17 mouse cellular contexts compared by ENCODE assay signal in genomic region chr6:50008869-50009268, GRCm38 (mm10).
DNase-seq lines count a peak whose midpoint lies in the region; ATAC-seq and TF ChIP-seq lines count a peak whose summit lies in the region.
"Had no signal": no experiment of that assay in that cellular context is flagged by ENCODE, and none has a peak within 500 bp of the region (broad histone marks: within the 10 kb centered on the region; RNA-seq: fewer than 3 reads in every experiment).

No protein-coding gene starts in this region.

- no peak overlapping the region for H3K9ac ChIP-seq in heart, embryonic 14.5 days (ENCODE audit: low read length)
- no peak overlapping the region for H3K9ac ChIP-seq in kidney, postnatal 0 days (ENCODE audit: low read depth, low read length)
- H3K9ac ChIP-seq in forebrain, embryonic 13.5 days = no peak overlapping the region
- H3K9ac ChIP-seq: forebrain, postnatal 0 days; liver, postnatal 0 days; midbrain, embryonic 12.5 days; neural tube, embryonic 15.5 days had no signal

- H3K27ac ChIP-seq in heart, embryonic 14.5 days (replicated peaks in 1 of 2; ENCODE audit: control insufficient read depth in 1 of 2, insufficient read depth in 1 of 2, low read depth in 2 of 2, low read length in 2 of 2) = peak overlapping the region; percentile 41 to 49; a peak in 3 of 4 replicates
- H3K27ac ChIP-seq in kidney, postnatal 0 days = peak overlapping the region; percentile 43
- no peak overlapping the region for H3K27ac ChIP-seq in forebrain, embryonic 13.5 days
- H3K27ac ChIP-seq: midbrain, embryonic 12.5 days; neural tube, embryonic 15.5 days; stomach, postnatal 0 days had no signal

- H3K36me3 ChIP-seq in heart, embryonic 14.5 days (ENCODE audit: control insufficient read depth, insufficient read depth, low read length) = no peaks in the 10 kb centered on the region
- H3K36me3 ChIP-seq in kidney, postnatal 0 days (ENCODE audit: insufficient read depth, low read length) = no peaks in the 10 kb centered on the region
- no peaks in the 10 kb centered on the region for H3K36me3 ChIP-seq in forebrain, embryonic 13.5 days (ENCODE audit: poor library complexity, severe bottlenecking)
- H3K36me3 ChIP-seq: midbrain, embryonic 12.5 days; neural tube, embryonic 15.5 days had no signal

- WGBS in heart, embryonic 14.5 days = 14% methylated on average over 3 of the region's 3 CpGs
- WGBS in kidney, postnatal 0 days = 24% methylated on average over 3 of the region's 3 CpGs
- 54% methylated on average over 3 of the region's 3 CpGs for WGBS in forebrain, embryonic 13.5 days

- no peaks in the 10 kb centered on the region for H3K9me3 ChIP-seq in heart, embryonic 14.5 days (ENCODE audit: control insufficient read depth, low read length)
- H3K9me3 ChIP-seq in kidney, postnatal 0 days (replicated peaks; ENCODE audit: low read length) = no peaks in the 10 kb centered on the region
- H3K9me3 ChIP-seq in forebrain, embryonic 13.5 days (replicated peaks) = no peaks in the 10 kb centered on the region
- H3K9me3 ChIP-seq: midbrain, embryonic 12.5 days; neural tube, embryonic 15.5 days had no signal

- H3K4me1 ChIP-seq in heart, embryonic 14.5 days (ENCODE audit: control insufficient read depth in 2 of 2, insufficient read depth in 2 of 2, low read length in 2 of 2) = peaks cover 10 to 11% of the 10 kb centered on the region in 2 experiments
- 0 out of 2 replicates have a peak, but pooled peaks cover 6% of the 10 kb centered on the region for H3K4me1 ChIP-seq in kidney, postnatal 0 days (replicated peaks; ENCODE audit: insufficient read depth, low read length)
- 0 out of 2 replicates have a peak, but pooled peaks cover 5% of the 10 kb centered on the region for H3K4me1 ChIP-seq in forebrain, embryonic 13.5 days
- H3K4me1 ChIP-seq: midbrain, embryonic 12.5 days had no signal

- TF ChIP-seq CTCF in kidney, postnatal 0 days (IDR thresholded peaks at IDR 0.05; ENCODE audit: low read depth) = no peak

- no peaks in the 10 kb centered on the region for H3K27me3 ChIP-seq in heart, embryonic 14.5 days (ENCODE audit: control insufficient read depth, insufficient read depth, low read length)
- H3K27me3 ChIP-seq in kidney, postnatal 0 days (ENCODE audit: insufficient read depth, low read length) = no peaks in the 10 kb centered on the region
- H3K27me3 ChIP-seq in forebrain, embryonic 13.5 days = no peaks in the 10 kb centered on the region
- H3K27me3 ChIP-seq: midbrain, embryonic 12.5 days; neural tube, embryonic 15.5 days had no signal

- H3K4me2 ChIP-seq in heart, embryonic 14.5 days (ENCODE audit: low read length) = no peak overlapping the region
- no peak overlapping the region for H3K4me2 ChIP-seq in kidney, postnatal 0 days (ENCODE audit: low read length)
- no peak overlapping the region for H3K4me2 ChIP-seq in forebrain, embryonic 13.5 days
- H3K4me2 ChIP-seq: midbrain, embryonic 12.5 days; neural tube, embryonic 15.5 days had no signal

- no peak overlapping the region for H3K4me3 ChIP-seq in heart, embryonic 14.5 days (ENCODE audit: control insufficient read depth in 1 of 2, insufficient read depth in 1 of 2, low read depth in 1 of 2, low read length in 2 of 2)
- H3K4me3 ChIP-seq in kidney, postnatal 0 days (replicated peaks; ENCODE audit: low read depth, low read length) = no peak overlapping the region
- no peak overlapping the region for H3K4me3 ChIP-seq in forebrain, embryonic 13.5 days
- H3K4me3 ChIP-seq: midbrain, embryonic 12.5 days; neural tube, embryonic 15.5 days had no signal

- intact Hi-C loops in heart, postnatal 14 days (cut with DNase I) = loop anchor here (5.0 kb wide), 1 partner anchor 98 kb away; no protein-coding TSS in a partner anchor

- DNase-seq in heart, postnatal 14 days = no peak
- DNase-seq in kidney, postnatal 0 days (ENCODE audit: low spot score) = no peak
- no peak for DNase-seq in kidney, postnatal 36 days
- DNase-seq in A20 (ENCODE audit: low read depth, low spot score) = peak; percentile 8
- DNase-seq in right cerebral cortex, postnatal 25 days = no peak
- DNase-seq: cerebellum, adult 11-12 months; cerebellum, postnatal 36 days; gastrocnemius, postnatal 10 days; liver, postnatal 0 days; retina, postnatal 1 day had no signal

- ATAC-seq in heart, embryonic 14.5 days (ENCODE audit: insufficient number of reproducible peaks, insufficient read depth, low FRiP score, low read depth) = no peak
- ATAC-seq in kidney, postnatal 0 days (replicated peaks; ENCODE audit: low FRiP score, low read depth) = no peak
- ATAC-seq in granulocyte monocyte progenitor cell, adult 5-6 weeks (replicated peaks; ENCODE audit: poor library complexity, severe bottlenecking) = peak; percentile 74
- ATAC-seq in forebrain, embryonic 13.5 days = no peak
- ATAC-seq: liver, postnatal 0 days had no signal
